Comparison of ENCODE assay signal across 10 mouse cellular contexts in genomic region chr6:142961721-142962455, GRCm38 (mm10). TPM values are rescaled to one million over a fixed set of nuclear protein-coding genes. Genes with fewer than 3 reads are reported as not detected.
A peak's percentile ranks its signal among the peaks of the same experiment; 100 is the strongest.
DNase-seq lines count a peak whose midpoint lies in the region; ATAC-seq lines count a peak whose summit lies in the region.
"Had no signal": no experiment of that assay in that cellular context is flagged by ENCODE, and none has a peak within 500 bp of the region (broad histone marks: within the 10 kb centered on the region; RNA-seq: fewer than 3 reads in every experiment).

No protein-coding gene starts in this region.

- H3K4me1 ChIP-seq in heart, embryonic 13.5 days, result peaks cover 5% of the 10 kb centered on the region; the same call in 1 of the 2 replicates
- H3K4me1 ChIP-seq in neural tube, embryonic 11.5 days (ENCODE audit: control insufficient read depth, insufficient read depth, low read length), result peaks cover 9% of the 10 kb centered on the region; the same call in 1 of the 2 replicates
- H3K4me1 ChIP-seq in hindbrain, embryonic 15.5 days (replicated peaks), result peaks cover 41% of the 10 kb centered on the region
- peaks cover 39% of the 10 kb centered on the region for H3K4me1 ChIP-seq in neural tube, embryonic 15.5 days

- peak overlapping the region; percentile 66; the same call in 1 of the 2 replicates for H3K4me3 ChIP-seq in heart, embryonic 13.5 days
- peak overlapping the region; percentile 66 for H3K4me3 ChIP-seq in neural tube, embryonic 11.5 days (ENCODE audit: low read depth, low read length)
- peak overlapping the region; percentile 88 for H3K4me3 ChIP-seq in hindbrain, embryonic 15.5 days
- peak overlapping the region; percentile 76 for H3K4me3 ChIP-seq in neural tube, embryonic 15.5 days (replicated peaks)

- no peaks in the 10 kb centered on the region for H3K9me3 ChIP-seq in heart, embryonic 13.5 days
- H3K9me3 ChIP-seq in neural tube, embryonic 11.5 days (ENCODE audit: control insufficient read depth, low read length), result no peaks in the 10 kb centered on the region
- no peaks in the 10 kb centered on the region for H3K9me3 ChIP-seq in hindbrain, embryonic 15.5 days
- no peaks in the 10 kb centered on the region for H3K9me3 ChIP-seq in neural tube, embryonic 15.5 days (replicated peaks)
- H3K9me3 ChIP-seq: heart, embryonic 15.5 days had no signal

- peaks cover 25% of the 10 kb centered on the region for H3K27me3 ChIP-seq in heart, embryonic 13.5 days (replicated peaks)
- H3K27me3 ChIP-seq in neural tube, embryonic 11.5 days (ENCODE audit: control insufficient read depth, insufficient read depth, low read length), result no peaks in the 10 kb centered on the region
- H3K27me3 ChIP-seq in hindbrain, embryonic 15.5 days, result no peaks in the 10 kb centered on the region
- no peaks in the 10 kb centered on the region for H3K27me3 ChIP-seq in neural tube, embryonic 15.5 days (replicated peaks)

- no peaks in the 10 kb centered on the region for H3K36me3 ChIP-seq in heart, embryonic 13.5 days
- no peaks in the 10 kb centered on the region for H3K36me3 ChIP-seq in neural tube, embryonic 11.5 days (ENCODE audit: control insufficient read depth, insufficient read depth, low read length)
- no peaks in the 10 kb centered on the region for H3K36me3 ChIP-seq in hindbrain, embryonic 15.5 days
- H3K36me3 ChIP-seq in neural tube, embryonic 15.5 days, result no peaks in the 10 kb centered on the region
- H3K36me3 ChIP-seq: heart, embryonic 15.5 days had no signal

- no peak for ATAC-seq in heart, embryonic 13.5 days (ENCODE audit: extremely low read depth, insufficient number of reproducible peaks, low FRiP score, low TSS enrichment)
- ATAC-seq in neural tube, embryonic 11.5 days (ENCODE audit: insufficient read depth, low FRiP score, low TSS enrichment), result no peak
- ATAC-seq in hindbrain, embryonic 15.5 days (ENCODE audit: low FRiP score, low read depth), result no peak
- ATAC-seq in neural tube, embryonic 15.5 days (ENCODE audit: low FRiP score), result no peak

- DNase-seq in heart, postnatal 14 days, result no peak
- no peak for DNase-seq in neural tube, embryonic 11.5 days (ENCODE audit: low spot score)
- no peak for DNase-seq in neural tube, embryonic 10.5 days (ENCODE audit: extremely low spot score, low spot score)
- DNase-seq in adrenal gland, postnatal 14 days, result no peak
- DNase-seq in right cerebral cortex, postnatal 14 days, result no peak
- DNase-seq: lung, adult 2 months had no signal

- intact Hi-C loops in heart, postnatal 14 days (cut with DNase I), result loop anchor here (10.0 kb wide), 2 partner anchors 87 to 147 kb away; no protein-coding TSS in a partner anchor

- H3K9ac ChIP-seq in heart, embryonic 13.5 days, result no peak overlapping the region
- H3K9ac ChIP-seq in neural tube, embryonic 11.5 days (ENCODE audit: low read length), result peak overlapping the region; percentile 91; the same call in 1 of the 2 replicates
- H3K9ac ChIP-seq in hindbrain, embryonic 15.5 days, result 0 out of 2 replicates have a peak overlapping the region, but pooled peaks have one; percentile 15
- 0 out of 2 replicates have a peak overlapping the region, but pooled peaks have one; percentile 3 for H3K9ac ChIP-seq in neural tube, embryonic 15.5 days (replicated peaks)
- H3K9ac ChIP-seq: heart, embryonic 15.5 days had no signal

- WGBS in heart, embryonic 13.5 days, result 75% methylated on average over 9 of the region's 9 CpGs
- 75% methylated on average over 9 of the region's 9 CpGs for WGBS in neural tube, embryonic 11.5 days
- 65% methylated on average over 9 of the region's 9 CpGs for WGBS in hindbrain, embryonic 15.5 days
- WGBS in neural tube, embryonic 15.5 days, result 65% methylated on average over 9 of the region's 9 CpGs

- no peak overlapping the region for H3K27ac ChIP-seq in heart, embryonic 13.5 days (replicated peaks)
- no peak overlapping the region for H3K27ac ChIP-seq in neural tube, embryonic 11.5 days (ENCODE audit: low read depth, low read length)
- H3K27ac ChIP-seq in hindbrain, embryonic 15.5 days (replicated peaks), result no peak overlapping the region
- H3K27ac ChIP-seq in neural tube, embryonic 15.5 days (replicated peaks), result no peak overlapping the region
- H3K27ac ChIP-seq: heart, embryonic 15.5 days had no signal

- H3K4me2 ChIP-seq in heart, embryonic 13.5 days, result peak overlapping the region; percentile 96
- peak overlapping the region; percentile 86 for H3K4me2 ChIP-seq in neural tube, embryonic 11.5 days (ENCODE audit: low read depth)
- H3K4me2 ChIP-seq in hindbrain, embryonic 15.5 days, result peak overlapping the region; percentile 73
- peak overlapping the region; percentile 83 for H3K4me2 ChIP-seq in neural tube, embryonic 15.5 days

RNA-seq across cellular contexts. Expression of gene St8sia1, which starts 2.4 kb away (rescaled TPM):
- 2.0 and 2.2 TPM in 2 replicates for polyA plus RNA-seq in heart, embryonic 13.5 days (2015; fragmentation: Nextera tagmentation; extraction: Ambion mirVana)
- total RNA-seq in heart, postnatal 14 days (2021), result 1 to 10 TPM in 1 of 2 experiments, under 1 TPM in 1; 0.38 to 1.7 TPM
- 9.0 and 10.6 TPM in 2 replicates for polyA plus RNA-seq in neural tube, embryonic 11.5 days (2014; fragmentation: Nextera tagmentation; extraction: Ambion mirVana)
- 7.0 and 7.8 TPM in 2 replicates for polyA plus RNA-seq in hindbrain, embryonic 15.5 days (2015; fragmentation: Nextera tagmentation; extraction: Ambion mirVana)
- polyA plus RNA-seq in neural tube, embryonic 15.5 days (2015; fragmentation: Nextera tagmentation; extraction: Ambion mirVana), result 6.6 and 8.6 TPM in 2 replicates
- 1.9 and 2.8 TPM in 2 replicates for total RNA-seq in adrenal gland, postnatal 14 days (2021)
